Mouse (Mus musculus) 3T3-L1 (cell line): ENCODE data around the gene Kdm2a.

Source experiments
- DNase-seq: peaks from one replicate; pipeline ENCODE4 v3.0.0-alpha.2; 2015; ENCODE audit warnings: low read depth, low spot score

The Kdm2a gene

GRCm38 (mm10) chr19:4330603-4331002, 67.5 kb downstream of the Kdm2a start:
- DNase-seq = no peak

- no peak for DNase-seq
Measured at GRCm38 (mm10) chr19:4328737-4329304, 69.3 kb downstream of the Kdm2a start.

GRCm38 (mm10) chr19:4326881-4327280, 71.2 kb downstream of the Kdm2a start:
- no peak for DNase-seq

- no peak for DNase-seq
Measured at GRCm38 (mm10) chr19:4326106-4326505, 72.0 kb downstream of the Kdm2a start.

- no peak for DNase-seq
Measured at GRCm38 (mm10) chr19:4322134-4322533, 76.0 kb downstream of the Kdm2a start.

GRCm38 (mm10) chr19:4321622-4322021, 76.5 kb downstream of the Kdm2a start:
- no peak for DNase-seq

GRCm38 (mm10) chr19:4319272-4319671, 78.8 kb downstream of the Kdm2a start:
- no peak for DNase-seq

GRCm38 (mm10) chr19:4317181-4317580, 80.9 kb downstream of the Kdm2a start:
- DNase-seq = no peak

GRCm38 (mm10) chr19:4315223-4315944, 82.7 kb downstream of the Kdm2a start:
- DNase-seq = peak; percentile 98

GRCm38 (mm10) chr19:4309776-4310185, 88.3 kb downstream of the Kdm2a start:
- DNase-seq = peak; percentile 94

- no peak for DNase-seq
Measured at GRCm38 (mm10) chr19:4309302-4309701, 88.8 kb downstream of the Kdm2a start.

- DNase-seq = peak; percentile 73
Measured at GRCm38 (mm10) chr19:4306190-4306577, 91.9 kb downstream of the Kdm2a start, which contains the start of gene Grk2. Gene Grk2, minus strand, starts transcription at chr19:4306222.

GRCm38 (mm10) chr19:4305491-4306189, 92.4 kb downstream of the Kdm2a start:
- peak; percentile 58 for DNase-seq

GRCm38 (mm10) chr19:4304871-4305321, 93.2 kb downstream of the Kdm2a start:
- no peak for DNase-seq

- no peak for DNase-seq
Measured at GRCm38 (mm10) chr19:4304251-4304821, 93.7 kb downstream of the Kdm2a start.

- DNase-seq = no peak
Measured at GRCm38 (mm10) chr19:4303640-4303995, 94.5 kb downstream of the Kdm2a start.

GRCm38 (mm10) chr19:4302936-4303639, 95.0 kb downstream of the Kdm2a start:
- DNase-seq = no peak

- no peak for DNase-seq
Measured at GRCm38 (mm10) chr19:4301735-4302651, 96.1 kb downstream of the Kdm2a start.

- DNase-seq = no peak
Measured at GRCm38 (mm10) chr19:4300852-4301734, 97.0 kb downstream of the Kdm2a start.

GRCm38 (mm10) chr19:4300271-4300704, 97.8 kb downstream of the Kdm2a start:
- no peak for DNase-seq
